Mouse (Mus musculus): Measurements from ENCODE around the gene Csnk1g1. TPM values are rescaled to one million over a fixed set of nuclear protein-coding genes. Genes with fewer than 3 reads are reported as not detected.

Csnk1g1 gene
- polyA plus RNA-seq, 1 experiment = 20.6 TPM

GRCm38 (mm10) chr9:66040801-66041200 is 132.1 kb downstream of the Csnk1g1 start:
- Histone ChIP-seq H3K4me3 (ENCODE audit: insufficient read depth, low read length) (no peak overlapping the region), H3K27ac (ENCODE audit: insufficient read depth, low read length) (0 out of 2 replicates have a peak overlapping the region, but pooled peaks have one; percentile 2), H3K4me1 (ENCODE audit: control insufficient read depth, insufficient read depth, low read length) (peaks cover 7% of the 10 kb centered on the region)
- no peak for TF ChIP-seq CTCF (IDR thresholded peaks at IDR 0.05; ENCODE audit: extremely low read depth, insufficient read depth, low read length)
- no peak for TF ChIP-seq POLR2A (IDR thresholded peaks at IDR 0.05; ENCODE audit: extremely low read depth, insufficient read depth, low read length)

GRCm38 (mm10) chr9:66042331-66042730 is 133.6 kb downstream of the Csnk1g1 start:
- H3K4me1 ChIP-seq (ENCODE audit: control insufficient read depth, insufficient read depth, low read length) = peaks cover 7% of the 10 kb centered on the region
- no peak overlapping the region for H3K27ac ChIP-seq (ENCODE audit: insufficient read depth, low read length)
- TF ChIP-seq CTCF (IDR thresholded peaks at IDR 0.05; ENCODE audit: extremely low read depth, insufficient read depth, low read length) = no peak
- no peak for TF ChIP-seq POLR2A (IDR thresholded peaks at IDR 0.05; ENCODE audit: extremely low read depth, insufficient read depth, low read length)
- H3K4me3 ChIP-seq (ENCODE audit: insufficient read depth, low read length) = no peak overlapping the region

DNA sequence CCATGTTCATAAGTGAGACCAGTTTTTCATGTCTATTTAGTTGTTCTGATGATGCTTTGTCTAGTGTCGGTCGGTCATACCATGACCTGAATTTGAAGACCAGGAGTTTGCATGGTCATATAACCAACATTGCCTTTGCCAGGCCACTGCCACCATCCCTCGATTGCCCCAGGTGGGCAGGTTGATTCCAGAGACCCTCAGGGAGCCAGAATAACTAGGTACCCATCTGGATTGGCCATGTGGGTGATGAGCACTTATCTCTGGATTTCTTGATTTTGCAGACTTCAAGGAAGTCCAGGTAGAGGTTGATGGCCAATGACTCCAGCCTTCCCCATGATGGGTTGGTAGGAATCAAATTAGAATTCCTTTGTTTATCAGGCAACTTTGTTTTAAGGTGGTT is 134.5 kb downstream of the Csnk1g1 start:
- peaks cover 7% of the 10 kb centered on the region for H3K4me1 ChIP-seq (ENCODE audit: control insufficient read depth, insufficient read depth, low read length)
- H3K4me3 ChIP-seq (ENCODE audit: insufficient read depth, low read length) = no peak overlapping the region
- TF ChIP-seq CTCF (IDR thresholded peaks at IDR 0.05; ENCODE audit: extremely low read depth, insufficient read depth, low read length) (no peak), POLR2A (IDR thresholded peaks at IDR 0.05; ENCODE audit: extremely low read depth, insufficient read depth, low read length) (no peak)
- H3K27ac ChIP-seq (ENCODE audit: insufficient read depth, low read length) = no peak overlapping the region

GRCm38 (mm10) chr9:66049931-66050601 is 141.3 kb downstream of the Csnk1g1 start:
- Histone ChIP-seq H3K4me3 (ENCODE audit: insufficient read depth, low read length) (no peak overlapping the region), H3K27ac (ENCODE audit: insufficient read depth, low read length) (no peak overlapping the region), H3K4me1 (ENCODE audit: control insufficient read depth, insufficient read depth, low read length) (no peaks in the 10 kb centered on the region)
- no peak for TF ChIP-seq CTCF (IDR thresholded peaks at IDR 0.05; ENCODE audit: extremely low read depth, insufficient read depth, low read length)
- no peak for TF ChIP-seq POLR2A (IDR thresholded peaks at IDR 0.05; ENCODE audit: extremely low read depth, insufficient read depth, low read length)

GRCm38 (mm10) chr9:66051493-66051892 is 142.8 kb downstream of the Csnk1g1 start:
- Histone ChIP-seq H3K4me3 (ENCODE audit: insufficient read depth, low read length) (no peak overlapping the region), H3K27ac (ENCODE audit: insufficient read depth, low read length) (no peak overlapping the region), H3K4me1 (ENCODE audit: control insufficient read depth, insufficient read depth, low read length) (no peaks in the 10 kb centered on the region)
- no peak for TF ChIP-seq POLR2A (IDR thresholded peaks at IDR 0.05; ENCODE audit: extremely low read depth, insufficient read depth, low read length)
- no peak for TF ChIP-seq CTCF (IDR thresholded peaks at IDR 0.05; ENCODE audit: extremely low read depth, insufficient read depth, low read length)

- Histone ChIP-seq H3K27ac (ENCODE audit: insufficient read depth, low read length) (no peak overlapping the region), H3K4me1 (ENCODE audit: control insufficient read depth, insufficient read depth, low read length) (no peaks in the 10 kb centered on the region), H3K4me3 (ENCODE audit: insufficient read depth, low read length) (no peak overlapping the region)
- TF ChIP-seq POLR2A (IDR thresholded peaks at IDR 0.05; ENCODE audit: extremely low read depth, insufficient read depth, low read length) (no peak), CTCF (IDR thresholded peaks at IDR 0.05; ENCODE audit: extremely low read depth, insufficient read depth, low read length) (no peak)
Measured at GRCm38 (mm10) chr9:66052731-66053130, 144.0 kb downstream of the Csnk1g1 start.

- no peak overlapping the region for H3K4me3 ChIP-seq (ENCODE audit: insufficient read depth, low read length)
- no peaks in the 10 kb centered on the region for H3K4me1 ChIP-seq (ENCODE audit: control insufficient read depth, insufficient read depth, low read length)
- H3K27ac ChIP-seq (ENCODE audit: insufficient read depth, low read length) = no peak overlapping the region
- TF ChIP-seq POLR2A (IDR thresholded peaks at IDR 0.05; ENCODE audit: extremely low read depth, insufficient read depth, low read length) (no peak), CTCF (IDR thresholded peaks at IDR 0.05; ENCODE audit: extremely low read depth, insufficient read depth, low read length) (no peak)
Measured at GRCm38 (mm10) chr9:66053620-66054019, 144.9 kb downstream of the Csnk1g1 start.

- H3K4me1 ChIP-seq (ENCODE audit: control insufficient read depth, insufficient read depth, low read length) = no peaks in the 10 kb centered on the region; the same call in 1 of the 2 replicates
- TF ChIP-seq POLR2A (IDR thresholded peaks at IDR 0.05; ENCODE audit: extremely low read depth, insufficient read depth, low read length) = peak; percentile 87
- TF ChIP-seq CTCF (IDR thresholded peaks at IDR 0.05; ENCODE audit: extremely low read depth, insufficient read depth, low read length) = no peak
- peak within 1 kb of the TSS; percentile 76 for H3K4me3 ChIP-seq (ENCODE audit: insufficient read depth, low read length)
- no peak within 1 kb of the TSS for H3K27ac ChIP-seq (ENCODE audit: insufficient read depth, low read length)
Measured at GRCm38 (mm10) chr9:66059583-66060307, 151.0 kb downstream of the Csnk1g1 start, which contains the start of gene Ppib. TSS of gene Ppib (plus strand) at chr9:66060222.

- H3K4me1 ChIP-seq (ENCODE audit: control insufficient read depth, insufficient read depth, low read length) = no peaks in the 10 kb centered on the region; the same call in 1 of the 2 replicates
- TF ChIP-seq CTCF (IDR thresholded peaks at IDR 0.05; ENCODE audit: extremely low read depth, insufficient read depth, low read length) (no peak), POLR2A (IDR thresholded peaks at IDR 0.05; ENCODE audit: extremely low read depth, insufficient read depth, low read length) (no peak)
- peak overlapping the region; percentile 76 for H3K4me3 ChIP-seq (ENCODE audit: insufficient read depth, low read length)
- H3K27ac ChIP-seq (ENCODE audit: insufficient read depth, low read length) = no peak overlapping the region
Measured at GRCm38 (mm10) chr9:66060308-66060647, 151.6 kb downstream of the Csnk1g1 start.

- TF ChIP-seq CTCF (IDR thresholded peaks at IDR 0.05; ENCODE audit: extremely low read depth, insufficient read depth, low read length) (no peak), POLR2A (IDR thresholded peaks at IDR 0.05; ENCODE audit: extremely low read depth, insufficient read depth, low read length) (no peak)
- no peaks in the 10 kb centered on the region; the same call in 1 of the 2 replicates for H3K4me1 ChIP-seq (ENCODE audit: control insufficient read depth, insufficient read depth, low read length)
- H3K27ac ChIP-seq (ENCODE audit: insufficient read depth, low read length) = no peak overlapping the region
Measured at GRCm38 (mm10) chr9:66060986-66061385, 152.3 kb downstream of the Csnk1g1 start.

More at GRCm38 (mm10) chr9:66060986-66061385, 152.3 kb downstream of the Csnk1g1 start:
- peak overlapping the region; percentile 76 for H3K4me3 ChIP-seq (ENCODE audit: insufficient read depth, low read length)
